Mouse (Mus musculus) erythroblast, adult 5-6 weeks (primary cell): ENCODE data around the gene Iqschfp. TPM values are rescaled to one million over a fixed set of nuclear protein-coding genes. Genes with fewer than 3 reads are reported as not detected.

Experiments
- ATAC-seq: replicated peaks from 2 replicates; pipeline ENCODE4 v1.8.0; 2016; ENCODE audit warnings: moderate number of reproducible peaks, mild to moderate bottlenecking, moderate TSS enrichment, inconsistent platforms; ENCODE audit not compliant: poor library complexity, low FRiP score, severe bottlenecking
- total RNA-seq, 2 experiments: library from RNA; stranded (forward) in 1 of 2; stranded (reverse) in 1 of 2; fragments of 150-400 nt in 1 of 2; fragments of 200-764, 138-1000 nt in 1 of 2; gene quantifications; 2 replicates each; pipeline versions ENCODE4 v1.2.3 to v1.2.4; 2015 to 2017; ENCODE audit warnings: low replicate concordance in 2 of 2

Gene Iqschfp
- total RNA-seq, 2 experiments from 2014 or later, result not detected

- no peak for ATAC-seq
These were observed 716.9 kb downstream of the Iqschfp start for GRCm38 (mm10) chr3:68608848-68609497.

GRCm38 (mm10) chr3:68610011-68610410, 718.0 kb downstream of the Iqschfp start:
- no peak for ATAC-seq

- no peak for ATAC-seq
These were observed 718.7 kb downstream of the Iqschfp start for GRCm38 (mm10) chr3:68610598-68611261.

GRCm38 (mm10) chr3:68615042-68615810, 723.2 kb downstream of the Iqschfp start:
- ATAC-seq, result no peak

GRCm38 (mm10) chr3:68616363-68616762, 724.3 kb downstream of the Iqschfp start:
- ATAC-seq, result no peak

GRCm38 (mm10) chr3:68617708-68618107, 725.7 kb downstream of the Iqschfp start:
- ATAC-seq, result no peak

- ATAC-seq, result no peak
These were observed 727.1 kb downstream of the Iqschfp start for GRCm38 (mm10) chr3:68619097-68619496.

GRCm38 (mm10) chr3:68621971-68622370, 729.9 kb downstream of the Iqschfp start:
- no peak for ATAC-seq

GRCm38 (mm10) chr3:68623036-68623435, 731.0 kb downstream of the Iqschfp start:
- no peak for ATAC-seq

GRCm38 (mm10) chr3:68624471-68624870, 732.4 kb downstream of the Iqschfp start:
- no peak for ATAC-seq

- no peak for ATAC-seq
These were observed 738.2 kb downstream of the Iqschfp start for GRCm38 (mm10) chr3:68630261-68630660.

- ATAC-seq, result no peak
These were observed 738.8 kb downstream of the Iqschfp start for GRCm38 (mm10) chr3:68630821-68631220.

GRCm38 (mm10) chr3:68632714-68633113, 740.7 kb downstream of the Iqschfp start:
- no peak for ATAC-seq

GRCm38 (mm10) chr3:68633577-68633976, 741.5 kb downstream of the Iqschfp start:
- ATAC-seq, result no peak

- ATAC-seq, result no peak
These were observed 745.9 kb downstream of the Iqschfp start for GRCm38 (mm10) chr3:68637960-68638359.

- no peak for ATAC-seq
These were observed 746.7 kb downstream of the Iqschfp start for GRCm38 (mm10) chr3:68638703-68639102.

- ATAC-seq, result no peak
These were observed 750.9 kb downstream of the Iqschfp start for GRCm38 (mm10) chr3:68642935-68643334.

GRCm38 (mm10) chr3:68646387-68647130, 754.5 kb downstream of the Iqschfp start:
- no peak for ATAC-seq

GRCm38 (mm10) chr3:68647282-68647681, 755.2 kb downstream of the Iqschfp start:
- no peak for ATAC-seq

- ATAC-seq, result no peak
These were observed 758.2 kb downstream of the Iqschfp start for GRCm38 (mm10) chr3:68650251-68650650.
